Mouse (Mus musculus) frontal cortex, adult (tissue): ENCODE measurements at regions not wholly inside any gene's neighbourhood (a gene's known extent, or its start where the extent isn't known, plus 50 kb on each side); places are given as distances from the start of the nearest gene placed in this dataset.

Experiments used
- ATAC-seq: cut with Nextera tagmentation; 2 replicates; pipeline ENCODE4 v1.9.2; 2017; ENCODE audit warnings: mild to moderate bottlenecking, moderate library complexity, mixed read lengths; ENCODE audit not compliant: low TSS enrichment

- no peak for ATAC-seq
Measured at GRCm38 (mm10) chr16:5829071-5829470, 56.1 kb upstream of the Rbfox1 start.

GRCm38 (mm10) chr16:5823316-5823715 lies 61.8 kb upstream of the Rbfox1 start:
- no peak for ATAC-seq

- no peak for ATAC-seq
Measured at GRCm38 (mm10) chr16:5817166-5817565, 68.0 kb upstream of the Rbfox1 start.

GRCm38 (mm10) chr16:5812245-5812820 lies 72.8 kb upstream of the Rbfox1 start:
- no peak for ATAC-seq

GRCm38 (mm10) chr16:5811654-5811992 lies 73.5 kb upstream of the Rbfox1 start:
- ATAC-seq, result no peak

GRCm38 (mm10) chr16:5810986-5811653 lies 74.0 kb upstream of the Rbfox1 start:
- ATAC-seq, result no peak

- ATAC-seq, result no peak
Measured at GRCm38 (mm10) chr16:5798188-5798587, 87.0 kb upstream of the Rbfox1 start.

- no peak for ATAC-seq
Measured at GRCm38 (mm10) chr16:5792216-5792615, 92.9 kb upstream of the Rbfox1 start.

GRCm38 (mm10) chr16:5790161-5790560 lies 95.0 kb upstream of the Rbfox1 start:
- ATAC-seq, result no peak

- ATAC-seq, result no peak
Measured at GRCm38 (mm10) chr16:5787206-5787605, 97.9 kb upstream of the Rbfox1 start.

- ATAC-seq, result no peak
Measured at GRCm38 (mm10) chr16:5766771-5767421, 118.3 kb upstream of the Rbfox1 start.

GRCm38 (mm10) chr16:5765143-5765542 lies 120.0 kb upstream of the Rbfox1 start:
- no peak for ATAC-seq

GRCm38 (mm10) chr16:5760821-5761220 lies 124.3 kb upstream of the Rbfox1 start:
- ATAC-seq, result no peak

GRCm38 (mm10) chr16:5759021-5759420 lies 126.1 kb upstream of the Rbfox1 start:
- ATAC-seq, result no peak

- ATAC-seq, result no peak
Measured at GRCm38 (mm10) chr16:5742716-5743507, 142.2 kb upstream of the Rbfox1 start.

- ATAC-seq, result peak; percentile 88
Measured at GRCm38 (mm10) chr16:5740776-5741175, 144.4 kb upstream of the Rbfox1 start.

- ATAC-seq, result peak; percentile 65; the same call in 1 of the 2 replicates
Measured at GRCm38 (mm10) chr16:5733608-5734007, 151.5 kb upstream of the Rbfox1 start.

- no peak for ATAC-seq
Measured at GRCm38 (mm10) chr16:5722506-5722905, 162.6 kb upstream of the Rbfox1 start.

GRCm38 (mm10) chr16:5713476-5713875 lies 171.7 kb upstream of the Rbfox1 start:
- ATAC-seq, result no peak

- no peak for ATAC-seq
Measured at GRCm38 (mm10) chr16:5709831-5710230, 175.3 kb upstream of the Rbfox1 start.

- ATAC-seq, result no peak
Measured at GRCm38 (mm10) chr16:5700731-5701255, 184.4 kb upstream of the Rbfox1 start.

GRCm38 (mm10) chr16:5688322-5688721 lies 196.8 kb upstream of the Rbfox1 start:
- ATAC-seq, result peak; percentile 31; the same call in 1 of the 2 replicates
